Mouse (Mus musculus) left cerebral cortex, postnatal 4 days (tissue): ENCODE measurements at regions not wholly inside any gene's neighbourhood (a gene's known extent, or its start where the extent isn't known, plus 50 kb on each side); places are given as distances from the start of the nearest gene placed in this dataset.
A peak's percentile ranks its signal among the peaks of the same experiment; 100 is the strongest.

Experiments used
- DNase-seq: peaks from one replicate; pipeline ENCODE4 v3.0.0-alpha.2; 2022
- intact Hi-C: fragments of 180-260 bp; cut with DNase I; formaldehyde crosslinking; loops from one replicate; pipeline ENCODE4 v1.15.1; 2025

- intact Hi-C loops, result no loop called here
- peak; percentile 14 for DNase-seq
These were observed 71.0 kb upstream of the 4933436I01Rik start for GRCm38 (mm10) chrX:67992281-67992680.
